Mouse (Mus musculus) C2C12 (cell line): ENCODE data around the gene Bbs5. TPM values are rescaled to one million over a fixed set of nuclear protein-coding genes. Genes with fewer than 3 reads are reported as not detected.
"Not testable (repeated sequence)": the region's sequence is repeated elsewhere in the genome, so short reads cannot be mapped to it uniquely, and the experiment has no call there.

Experiments used
- H3K27me3 ChIP-seq: one replicate; pipeline ENCODE4 v1.6.1; 2011; ENCODE audit not compliant: control insufficient read depth, insufficient read depth, insufficient read length
- H3K36me3 ChIP-seq: one replicate; pipeline ENCODE4 v1.6.1; 2011; ENCODE audit not compliant: control insufficient read depth, insufficient read depth
- H3K4me3 ChIP-seq: one replicate; pipeline ENCODE4 v1.5.1; 2011; ENCODE audit warnings: mild to moderate bottlenecking, control low read depth; ENCODE audit not compliant: poor library complexity, insufficient read depth, severe bottlenecking
- H3K79me2 ChIP-seq: one replicate; pipeline ENCODE4 v1.6.1; 2011; ENCODE audit not compliant: control insufficient read depth, insufficient read depth
- H3K79me3 ChIP-seq: one replicate; pipeline ENCODE4 v1.6.1; 2011; ENCODE audit warnings: low read depth, control low read depth
- H3ac ChIP-seq: one replicate; pipeline ENCODE3; 2011; ENCODE audit warnings: low read depth; ENCODE audit not compliant: control insufficient read depth, insufficient read length
- CEBPB ChIP-seq: IDR thresholded peaks from one replicate; pipeline ENCODE4 v1.6.1; 2011; ENCODE audit warnings: low read depth, mild to moderate bottlenecking, control low read depth, moderate library complexity
- CTCF ChIP-seq: IDR thresholded peaks from one replicate; pipeline ENCODE4 v1.5.1; 2011; ENCODE audit not compliant: control insufficient read depth, insufficient read depth, insufficient read length
- FOSL1 ChIP-seq: IDR thresholded peaks from one replicate; pipeline ENCODE4 v1.8.0; 2011; ENCODE audit warnings: mild to moderate bottlenecking, low read length; ENCODE audit not compliant: poor library complexity, insufficient read depth, severe bottlenecking
- MAX ChIP-seq: IDR thresholded peaks from one replicate; pipeline ENCODE4 v1.6.1; 2011; ENCODE audit warnings: mild to moderate bottlenecking, control low read depth
- MYOD1 ChIP-seq: IDR thresholded peaks from one replicate; pipeline ENCODE4 v1.6.1; 2011; ENCODE audit warnings: low read depth; ENCODE audit not compliant: control insufficient read depth, insufficient read length
- MYOG ChIP-seq: IDR thresholded peaks from one replicate; pipeline ENCODE4 v1.6.1; 2011; ENCODE audit not compliant: control insufficient read depth, insufficient read length; ENCODE audit errors: extremely low read depth
- USF1 ChIP-seq: IDR thresholded peaks from one replicate; pipeline ENCODE4 v1.6.1; 2011; ENCODE audit warnings: low read depth, mild to moderate bottlenecking, control low read depth, moderate library complexity
- polyA plus RNA-seq: library from polyadenylated mRNA; unstranded; fragments of >200 nt; fragmentation: generic; extraction: Trizol; gene quantifications from one replicate; pipeline ENCODE4 v1.2.1, GENCODE M21; 2012; ENCODE audit warnings: missing spikeins

The Bbs5 gene
- polyA plus RNA-seq, 1 experiment: 3.1 TPM

- peak overlapping the region; percentile 35 for H3ac ChIP-seq
- no peaks in the 10 kb centered on the region for H3K36me3 ChIP-seq
- no peaks in the 10 kb centered on the region for H3K27me3 ChIP-seq
- peak; percentile 33 for TF ChIP-seq CTCF
- TF ChIP-seq CEBPB: no peak
- H3K4me3 ChIP-seq: no peak overlapping the region
- no peaks in the 10 kb centered on the region for H3K79me3 ChIP-seq
- no peaks in the 10 kb centered on the region for H3K79me2 ChIP-seq
Measured at GRCm38 (mm10) chr2:69635064-69635701, 11.8 kb upstream of the Bbs5 start.

- Histone ChIP-seq H3ac (no peak overlapping the region), H3K4me3 (no peak overlapping the region), H3K27me3 (no peaks in the 10 kb centered on the region), H3K79me2 (no peaks in the 10 kb centered on the region), H3K79me3 (no peaks in the 10 kb centered on the region), H3K36me3 (no peaks in the 10 kb centered on the region)
- no peak for TF ChIP-seq MYOD1
- no peak for TF ChIP-seq FOSL1
- TF ChIP-seq MAX: peak; percentile 87
- TF ChIP-seq CTCF: peak; percentile 25
- no peak for TF ChIP-seq MYOG
- TF ChIP-seq USF1: no peak
- TF ChIP-seq CEBPB: no peak
Measured at GRCm38 (mm10) chr2:69635807-69636206, 11.2 kb upstream of the Bbs5 start.

- not testable (repeated sequence) for H3ac ChIP-seq, H3K79me3 ChIP-seq, H3K4me3 ChIP-seq, H3K36me3 ChIP-seq, H3K79me2 ChIP-seq, H3K27me3 ChIP-seq
Measured at GRCm38 (mm10) chr2:69637989-69638388, 9.0 kb upstream of the Bbs5 start.

- Histone ChIP-seq H3ac (no peak overlapping the region), H3K36me3 (no peaks in the 10 kb centered on the region), H3K4me3 (no peak overlapping the region), H3K27me3 (no peaks in the 10 kb centered on the region), H3K79me3 (no peaks in the 10 kb centered on the region), H3K79me2 (no peaks in the 10 kb centered on the region)
- TF ChIP-seq MYOD1: no peak
- no peak for TF ChIP-seq USF1
- TF ChIP-seq CTCF: no peak
- no peak for TF ChIP-seq CEBPB
- TF ChIP-seq MAX: no peak
- TF ChIP-seq MYOG: no peak
- TF ChIP-seq FOSL1: no peak
Measured at GRCm38 (mm10) chr2:69640100-69640499, 6.9 kb upstream of the Bbs5 start.

- no peaks in the 10 kb centered on the region for H3K36me3 ChIP-seq
- no peaks in the 10 kb centered on the region for H3K27me3 ChIP-seq
- H3K79me3 ChIP-seq: no peaks in the 10 kb centered on the region
- no peak for TF ChIP-seq FOSL1
- no peak for TF ChIP-seq CTCF
- no peak for TF ChIP-seq CEBPB
- no peak for TF ChIP-seq MYOG
- no peak overlapping the region for H3ac ChIP-seq
- H3K4me3 ChIP-seq: no peak overlapping the region
- peaks cover 7% of the 10 kb centered on the region for H3K79me2 ChIP-seq
Measured at GRCm38 (mm10) chr2:69644968-69645617, 1.9 kb upstream of the Bbs5 start.

DNA sequence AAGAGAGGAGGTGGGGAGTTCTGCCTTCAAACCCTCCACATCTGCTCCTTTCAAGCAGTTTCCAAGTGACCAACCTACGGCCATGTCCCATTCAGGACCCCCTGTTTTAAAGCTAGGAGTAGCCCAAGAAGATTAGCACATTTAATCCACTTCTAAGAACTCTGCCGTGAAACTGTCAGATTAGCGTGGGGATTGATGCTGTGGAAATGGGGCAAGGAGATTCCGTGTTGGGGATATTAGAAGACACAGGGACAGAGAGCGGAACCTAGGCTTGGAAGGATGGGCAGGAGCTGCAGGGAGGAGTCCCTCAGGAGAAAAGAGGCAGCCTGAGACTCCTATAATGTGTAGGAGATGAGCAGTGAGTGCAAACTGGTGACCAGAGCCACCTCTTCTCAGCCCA is 2.7 kb downstream of the Bbs5 start:
- H3K4me3 ChIP-seq: no peak overlapping the region
- no peaks in the 10 kb centered on the region for H3K79me3 ChIP-seq
- H3K36me3 ChIP-seq: peaks cover 2% of the 10 kb centered on the region
- H3ac ChIP-seq: no peak overlapping the region
- peaks cover 7% of the 10 kb centered on the region for H3K79me2 ChIP-seq
- no peaks in the 10 kb centered on the region for H3K27me3 ChIP-seq
- TF ChIP-seq MYOG (no peak), USF1 (no peak), FOSL1 (no peak), MYOD1 (no peak), CTCF (no peak), MAX (no peak), CEBPB (no peak)
